In the genomic region with DNA sequence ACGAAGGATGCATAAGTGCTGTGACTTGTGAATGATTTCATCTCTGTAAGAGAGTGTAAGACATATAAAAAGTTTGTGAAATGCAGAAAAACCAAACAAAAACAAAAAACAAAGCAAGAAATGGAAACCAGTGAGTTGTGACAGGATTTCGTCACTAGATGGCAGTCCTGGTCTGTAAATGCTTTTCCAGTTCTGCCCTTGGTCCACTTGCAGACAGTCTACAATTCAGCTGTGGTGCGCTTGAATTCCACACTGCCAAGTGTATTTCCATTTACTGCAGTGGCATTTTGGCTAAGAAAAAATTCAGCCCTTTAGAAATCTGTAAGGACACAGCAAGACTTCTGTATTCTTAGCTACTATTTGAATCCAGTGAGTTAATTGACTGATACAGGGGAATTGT, we compare ENCODE assay signal across 9 mouse cellular contexts.
DNase-seq lines count a peak whose midpoint lies in the region; ATAC-seq lines count a peak whose summit lies in the region.
"Had no signal": no experiment of that assay in that cellular context is flagged by ENCODE, and none has a peak within 500 bp of the region (broad histone marks: within the 10 kb centered on the region; RNA-seq: fewer than 3 reads in every experiment).

No protein-coding gene starts in this region.

- H3K27me3 ChIP-seq in hindbrain, embryonic 10.5 days (ENCODE audit: insufficient read depth, poor library complexity, severe bottlenecking) = no peaks in the 10 kb centered on the region
- no peaks in the 10 kb centered on the region for H3K27me3 ChIP-seq in hindbrain, embryonic 12.5 days
- H3K27me3 ChIP-seq in neural tube, embryonic 15.5 days (replicated peaks) = no peaks in the 10 kb centered on the region
- H3K27me3 ChIP-seq: limb, embryonic 13.5 days had no signal

- no peak for ATAC-seq in hindbrain, embryonic 12.5 days (ENCODE audit: low FRiP score)
- ATAC-seq in frontal cortex, adult (ENCODE audit: low TSS enrichment) = peak; percentile 39
- peak; percentile 58 for ATAC-seq in neural tube, embryonic 15.5 days (ENCODE audit: low FRiP score)

- no peak overlapping the region for H3K4me2 ChIP-seq in hindbrain, embryonic 12.5 days (replicated peaks)
- no peak overlapping the region for H3K4me2 ChIP-seq in neural tube, embryonic 15.5 days
- H3K4me2 ChIP-seq: limb, embryonic 13.5 days had no signal

- no peaks in the 10 kb centered on the region for H3K4me1 ChIP-seq in hindbrain, embryonic 10.5 days (replicated peaks)
- no peaks in the 10 kb centered on the region for H3K4me1 ChIP-seq in hindbrain, embryonic 12.5 days
- peaks cover 7% of the 10 kb centered on the region; the same call in 1 of the 2 replicates for H3K4me1 ChIP-seq in neural tube, embryonic 15.5 days
- H3K4me1 ChIP-seq: limb, embryonic 13.5 days had no signal

- H3K27ac ChIP-seq in hindbrain, embryonic 10.5 days = no peak overlapping the region
- no peak overlapping the region for H3K27ac ChIP-seq in hindbrain, embryonic 12.5 days
- no peak overlapping the region for H3K27ac ChIP-seq in neural tube, embryonic 15.5 days (replicated peaks)
- H3K27ac ChIP-seq: limb, embryonic 13.5 days had no signal

- peak; percentile 20 for DNase-seq in hindbrain, embryonic 10.5 days (ENCODE audit: low spot score)
- peak; percentile 62 for DNase-seq in ES-CJ7 (ENCODE audit: low read depth, low spot score)
- peak; percentile 46 for DNase-seq in cerebellum, adult 8-10 months
- peak; percentile 71 to 78 for DNase-seq in left cerebral cortex, postnatal 14 days (ENCODE audit: low spot score in 2 of 2)
- DNase-seq in thymus, postnatal 10 days (ENCODE audit: low spot score in 2 of 2) = no peak

- no peak overlapping the region for H3K9ac ChIP-seq in hindbrain, embryonic 12.5 days
- no peak overlapping the region for H3K9ac ChIP-seq in neural tube, embryonic 15.5 days (replicated peaks)
- H3K9ac ChIP-seq: limb, embryonic 13.5 days had no signal

- H3K36me3 ChIP-seq in hindbrain, embryonic 10.5 days = no peaks in the 10 kb centered on the region
- H3K36me3 ChIP-seq in hindbrain, embryonic 12.5 days = no peaks in the 10 kb centered on the region
- H3K36me3 ChIP-seq in neural tube, embryonic 15.5 days = no peaks in the 10 kb centered on the region
- H3K36me3 ChIP-seq: limb, embryonic 13.5 days had no signal

- H3K9me3 ChIP-seq in hindbrain, embryonic 10.5 days = no peaks in the 10 kb centered on the region
- H3K9me3 ChIP-seq in hindbrain, embryonic 12.5 days (replicated peaks) = no peaks in the 10 kb centered on the region
- no peaks in the 10 kb centered on the region for H3K9me3 ChIP-seq in neural tube, embryonic 15.5 days (replicated peaks)
- H3K9me3 ChIP-seq: limb, embryonic 13.5 days had no signal

- intact Hi-C loops in left cerebral cortex, postnatal 14 days (cut with DNase I) = loop anchor here (2.0 to 5.0 kb wide), 3 partner anchors 247 to 662 kb away; a partner anchor contains a TSS

- WGBS in hindbrain, embryonic 10.5 days = 27% methylated on average over 3 of the region's 3 CpGs
- 25% methylated on average over 3 of the region's 3 CpGs for WGBS in hindbrain, embryonic 12.5 days
- WGBS in neural tube, embryonic 15.5 days = 18% methylated on average over 3 of the region's 3 CpGs

- H3K4me3 ChIP-seq in hindbrain, embryonic 10.5 days = no peak overlapping the region
- no peak overlapping the region for H3K4me3 ChIP-seq in hindbrain, embryonic 12.5 days
- H3K4me3 ChIP-seq in neural tube, embryonic 15.5 days (replicated peaks) = no peak overlapping the region
- H3K4me3 ChIP-seq: limb, embryonic 13.5 days had no signal

Comparison
In these comparisons a context has a peak if more than half of its experiments do, and no peak if none do; other contexts are left out.
1. DNase-seq: peak in hindbrain, embryonic 10.5 days (single experiment), ES-CJ7 (single experiment), cerebellum, adult 8-10 months (single experiment) and left cerebral cortex, postnatal 14 days (2 of 2); none in thymus, postnatal 10 days (0 of 2).